Mouse (Mus musculus): ENCODE results near the gene Idnk. TPM values are rescaled to one million over a fixed set of nuclear protein-coding genes. Genes with fewer than 3 reads are reported as not detected.

The Idnk gene
- polyA plus RNA-seq, 1 experiment from 2014 or later = 73.2 TPM

DNA sequence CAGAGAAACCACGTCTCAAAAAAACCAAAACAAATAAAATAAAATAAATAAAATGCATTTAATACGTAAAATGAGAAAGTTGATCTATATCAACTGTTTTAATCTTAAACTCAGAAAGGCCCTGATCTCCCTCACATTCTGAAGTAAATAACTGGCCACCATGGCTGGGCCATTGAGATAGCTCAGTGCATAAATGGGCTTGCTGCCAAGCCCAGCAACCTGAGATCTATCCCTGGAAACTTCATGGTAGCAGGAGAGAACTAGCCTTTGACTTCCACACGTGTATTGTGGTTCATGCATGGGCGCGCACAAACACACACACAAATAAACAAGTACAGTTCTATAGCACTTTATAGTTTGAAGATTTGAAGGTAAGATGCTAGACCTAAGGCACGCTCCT, 43.9 kb downstream of the Idnk start:
- Histone ChIP-seq H3K36me3 (ENCODE audit: poor library complexity, severe bottlenecking) (peaks cover 16% of the 10 kb centered on the region), H3K9ac (no peak overlapping the region), H3K4me3 (no peak overlapping the region), H3K9me3 (replicated peaks) (no peaks in the 10 kb centered on the region), H3K4me1 (no peaks in the 10 kb centered on the region), H3K27ac (no peak overlapping the region), H3K27me3 (no peaks in the 10 kb centered on the region), H3K4me2 (no peak overlapping the region)
- no peak for ATAC-seq
- WGBS = 90% methylated on average over 6 of the region's 6 CpGs

DNA sequence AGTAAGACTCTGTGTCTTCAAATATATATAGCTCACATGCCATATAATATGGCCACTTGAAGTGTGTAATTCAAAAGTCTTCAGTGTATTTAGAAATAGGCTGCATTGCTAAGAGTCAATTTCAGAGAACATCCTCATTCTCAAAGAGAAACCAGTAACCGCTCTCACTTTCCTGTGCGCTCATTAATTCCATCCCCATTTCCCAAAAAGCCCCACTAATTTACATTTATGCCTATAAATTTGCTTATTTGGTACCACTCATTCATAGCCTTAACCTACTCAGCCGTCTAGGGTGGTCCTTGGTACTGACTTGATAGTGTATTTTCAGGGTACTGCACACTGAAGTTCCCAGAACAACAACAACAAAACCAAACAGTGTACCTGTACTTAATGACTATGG, 44.5 kb downstream of the Idnk start:
- H3K27ac ChIP-seq = no peak overlapping the region
- no peaks in the 10 kb centered on the region for H3K9me3 ChIP-seq (replicated peaks)
- H3K4me2 ChIP-seq = no peak overlapping the region
- H3K4me3 ChIP-seq = no peak overlapping the region
- no peak overlapping the region for H3K9ac ChIP-seq
- 95% methylated on average over 3 of the region's 3 CpGs for WGBS
- no peaks in the 10 kb centered on the region for H3K27me3 ChIP-seq
- no peaks in the 10 kb centered on the region for H3K4me1 ChIP-seq
- ATAC-seq = no peak
- peaks cover 13% of the 10 kb centered on the region for H3K36me3 ChIP-seq (ENCODE audit: poor library complexity, severe bottlenecking)

DNA sequence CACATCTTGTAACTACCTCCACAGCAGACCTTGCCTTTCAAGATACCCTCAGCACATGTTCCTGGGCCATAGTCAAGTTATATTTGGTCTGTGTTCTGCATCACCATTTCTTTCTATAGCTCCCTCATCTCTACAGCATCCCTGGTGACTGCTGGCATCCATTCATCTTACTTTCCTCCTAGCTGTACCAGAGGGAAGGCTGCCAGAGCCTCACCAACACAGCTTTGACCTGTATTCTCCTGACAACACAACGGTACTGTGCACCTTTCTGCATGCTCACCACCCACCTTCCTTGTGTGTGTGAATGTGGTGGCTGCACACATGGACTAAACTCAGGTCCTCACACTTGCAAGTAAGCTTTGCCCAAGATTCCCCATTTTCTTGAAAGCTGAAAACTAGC, 45.5 kb downstream of the Idnk start:
- Histone ChIP-seq H3K4me2 (no peak overlapping the region), H3K36me3 (ENCODE audit: poor library complexity, severe bottlenecking) (peaks cover 3% of the 10 kb centered on the region), H3K9ac (no peak overlapping the region), H3K27ac (no peak overlapping the region), H3K27me3 (no peaks in the 10 kb centered on the region), H3K4me1 (no peaks in the 10 kb centered on the region), H3K4me3 (no peak overlapping the region), H3K9me3 (replicated peaks) (no peaks in the 10 kb centered on the region)
- no peak for ATAC-seq
- 75% methylated on average over 1 of the region's 1 CpGs for WGBS

DNA sequence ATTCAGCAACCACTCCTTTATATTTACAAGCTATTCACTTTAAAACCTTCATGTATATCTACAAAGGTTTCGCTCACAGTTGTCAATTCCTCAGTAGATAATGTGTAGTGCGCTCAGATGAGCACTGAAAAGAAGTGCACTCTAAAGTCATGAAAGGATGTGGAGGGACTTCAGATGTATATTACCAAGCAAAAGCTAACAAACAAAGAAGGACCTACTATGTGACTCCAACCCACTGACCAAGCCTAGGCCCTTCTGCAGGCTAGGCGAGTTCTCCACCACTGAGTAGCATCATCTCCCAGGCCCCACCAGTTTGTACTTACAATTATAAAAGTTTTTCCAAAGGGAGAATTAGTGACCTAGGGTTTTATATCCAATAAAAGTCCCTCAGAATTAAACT, 46.8 kb downstream of the Idnk start:
- no peaks in the 10 kb centered on the region for H3K27me3 ChIP-seq
- no peaks in the 10 kb centered on the region for H3K4me1 ChIP-seq
- no peak overlapping the region for H3K4me3 ChIP-seq
- no peak overlapping the region for H3K4me2 ChIP-seq
- H3K36me3 ChIP-seq (ENCODE audit: poor library complexity, severe bottlenecking) = no peaks in the 10 kb centered on the region
- no peak for ATAC-seq
- H3K9me3 ChIP-seq (replicated peaks) = no peaks in the 10 kb centered on the region
- no peak overlapping the region for H3K9ac ChIP-seq
- 96% methylated on average over 3 of the region's 3 CpGs for WGBS
- H3K27ac ChIP-seq = no peak overlapping the region

DNA sequence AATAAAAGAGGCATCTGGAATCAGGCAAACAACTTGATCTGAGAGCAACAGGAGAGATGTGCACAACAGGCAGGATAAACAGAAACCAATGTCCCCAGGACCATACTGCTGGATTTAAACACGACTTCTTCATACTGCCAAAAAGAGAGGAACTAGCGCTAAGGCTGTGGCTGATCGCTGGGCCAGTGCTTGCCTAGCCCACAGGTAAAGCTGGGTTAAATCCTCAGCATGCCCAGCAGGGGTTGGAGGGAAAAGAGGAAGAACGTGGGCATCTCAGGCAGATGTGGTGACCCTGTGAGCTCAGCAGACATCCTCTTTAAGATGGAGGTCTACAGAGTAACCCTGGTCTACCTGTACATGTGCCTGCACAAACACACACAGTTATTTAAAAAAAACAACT, 47.5 kb downstream of the Idnk start:
- H3K4me1 ChIP-seq = no peaks in the 10 kb centered on the region
- no peaks in the 10 kb centered on the region for H3K36me3 ChIP-seq (ENCODE audit: poor library complexity, severe bottlenecking)
- no peak overlapping the region for H3K4me3 ChIP-seq
- ATAC-seq = no peak
- no peak overlapping the region for H3K4me2 ChIP-seq
- H3K27me3 ChIP-seq = no peaks in the 10 kb centered on the region
- WGBS = 63% methylated on average over 4 of the region's 4 CpGs
- H3K27ac ChIP-seq = no peak overlapping the region
- H3K9me3 ChIP-seq (replicated peaks) = no peaks in the 10 kb centered on the region
- no peak overlapping the region for H3K9ac ChIP-seq

DNA sequence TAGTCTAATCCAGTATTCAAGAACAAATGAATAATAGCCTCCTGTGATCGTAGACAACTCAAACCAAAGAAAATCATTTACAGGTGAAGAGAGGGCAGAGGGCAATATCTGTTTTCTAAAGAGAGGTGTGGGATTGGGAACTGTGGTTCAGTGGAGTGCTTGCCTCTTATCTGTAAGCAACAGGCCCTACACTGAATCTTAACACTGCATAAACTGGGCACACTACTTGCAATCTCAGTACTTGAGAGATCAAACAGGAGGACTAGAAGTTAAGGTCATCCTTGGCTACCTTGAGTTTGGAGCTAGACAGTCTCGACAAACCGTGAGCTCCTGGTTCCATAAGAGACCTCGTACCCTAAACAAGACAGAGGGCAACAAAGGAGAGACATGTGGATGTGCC, 48.6 kb downstream of the Idnk start:
- Histone ChIP-seq H3K4me1 (peaks cover 7% of the 10 kb centered on the region; the same call in 1 of the 2 replicates), H3K27ac (no peak overlapping the region), H3K4me3 (no peak overlapping the region), H3K36me3 (ENCODE audit: poor library complexity, severe bottlenecking) (no peaks in the 10 kb centered on the region), H3K4me2 (no peak overlapping the region), H3K9ac (no peak overlapping the region), H3K9me3 (replicated peaks) (no peaks in the 10 kb centered on the region), H3K27me3 (no peaks in the 10 kb centered on the region)
- WGBS = 94% methylated on average over 4 of the region's 4 CpGs
- ATAC-seq = no peak

DNA sequence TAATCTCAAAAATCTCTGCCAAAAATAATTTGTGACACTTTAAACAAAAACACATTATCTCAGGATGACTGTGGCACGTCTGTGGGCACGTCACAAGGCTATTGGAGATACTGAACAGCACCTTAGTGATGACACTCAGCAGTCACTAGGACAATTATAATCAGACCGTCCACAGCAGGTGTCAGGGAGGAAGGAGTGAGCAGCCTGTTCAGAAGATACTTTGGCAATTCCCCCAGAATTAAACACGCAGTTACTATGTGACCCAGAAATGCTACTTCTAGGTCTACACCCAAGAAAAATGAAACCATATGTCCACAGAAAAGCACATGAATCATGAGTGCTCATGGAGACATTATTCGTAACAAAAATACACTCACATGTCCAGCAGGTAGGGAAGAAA, 53.0 kb downstream of the Idnk start:
- peaks cover 34% of the 10 kb centered on the region for H3K4me1 ChIP-seq
- H3K27ac ChIP-seq = no peak overlapping the region
- no peaks in the 10 kb centered on the region for H3K27me3 ChIP-seq
- 84% methylated on average over 5 of the region's 5 CpGs for WGBS
- no peak overlapping the region for H3K4me3 ChIP-seq
- no peaks in the 10 kb centered on the region for H3K9me3 ChIP-seq (replicated peaks)
- no peak for ATAC-seq
- no peaks in the 10 kb centered on the region for H3K36me3 ChIP-seq (ENCODE audit: poor library complexity, severe bottlenecking)
- no peak overlapping the region for H3K4me2 ChIP-seq
- H3K9ac ChIP-seq = no peak overlapping the region

DNA sequence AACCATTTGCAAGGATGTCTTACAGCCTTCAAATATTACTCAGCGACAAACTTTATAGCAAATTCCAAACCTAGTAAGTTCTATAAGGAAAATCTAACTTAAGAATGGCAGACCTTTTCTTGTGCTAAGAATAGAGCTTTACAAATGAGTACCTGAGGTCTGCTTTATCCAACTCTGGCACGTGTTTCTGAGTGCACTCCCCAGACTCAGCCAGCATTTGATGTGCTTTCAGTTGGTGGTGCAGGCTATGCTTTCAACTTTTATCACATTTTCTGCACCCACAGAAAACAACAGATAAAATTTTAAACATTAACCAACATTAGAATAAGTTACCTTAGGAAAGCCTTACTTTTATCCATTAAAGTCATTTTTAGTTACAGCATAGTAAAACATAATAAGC, 55.1 kb downstream of the Idnk start:
- Histone ChIP-seq H3K4me2 (no peak overlapping the region), H3K27ac (no peak overlapping the region), H3K36me3 (ENCODE audit: poor library complexity, severe bottlenecking) (no peaks in the 10 kb centered on the region), H3K27me3 (0 out of 2 replicates have a peak, but pooled peaks cover 2% of the 10 kb centered on the region), H3K9me3 (replicated peaks) (no peaks in the 10 kb centered on the region), H3K4me3 (no peak overlapping the region), H3K4me1 (peaks cover 41% of the 10 kb centered on the region), H3K9ac (no peak overlapping the region)
- no peak for ATAC-seq
- WGBS = 73% methylated on average over 2 of the region's 2 CpGs

DNA sequence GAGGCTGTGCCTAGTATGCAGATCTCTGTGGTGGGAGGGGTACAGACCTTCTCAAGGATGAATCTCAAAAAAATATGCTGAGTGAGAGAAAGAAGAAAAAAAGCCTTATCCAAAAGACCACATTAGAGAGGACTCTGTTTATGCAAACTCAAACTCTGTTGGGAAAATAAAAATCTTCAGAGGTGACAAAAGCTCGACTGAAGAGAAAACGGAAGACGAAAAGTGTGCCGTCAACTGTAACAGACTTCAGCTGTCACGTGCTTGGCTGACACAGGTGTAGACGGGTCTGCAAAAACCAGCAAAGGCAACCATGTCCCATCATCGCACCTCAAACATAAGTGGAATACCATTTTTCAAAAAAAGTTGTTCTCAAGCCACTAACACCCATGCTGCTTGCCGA, 56.4 kb downstream of the Idnk start:
- H3K4me1 ChIP-seq = peaks cover 41% of the 10 kb centered on the region
- H3K36me3 ChIP-seq (ENCODE audit: poor library complexity, severe bottlenecking) = no peaks in the 10 kb centered on the region
- peak overlapping the region; percentile 98; the same call in 1 of the 2 replicates for H3K9ac ChIP-seq
- peak overlapping the region; percentile 82 for H3K4me2 ChIP-seq
- H3K4me3 ChIP-seq = peak overlapping the region; percentile 98
- no peak overlapping the region for H3K27ac ChIP-seq
- ATAC-seq = no peak
- WGBS = 68% methylated on average over 8 of the region's 8 CpGs
- 0 out of 2 replicates have a peak, but pooled peaks cover 2% of the 10 kb centered on the region for H3K27me3 ChIP-seq
- H3K9me3 ChIP-seq (replicated peaks) = no peaks in the 10 kb centered on the region

Other genes starting within 250 kb of the Idnk start
- gene Spock1, start 249.3 kb upstream of the Idnk start, polyA plus RNA-seq (2015; fragmentation: Nextera tagmentation; extraction: Ambion mirVana) = 13.1 and 13.2 TPM in 2 replicates
- 5.6 and 6.7 TPM in 2 replicates for gene Klhl3, start 44.1 kb upstream of the Idnk start, polyA plus RNA-seq (2015; fragmentation: Nextera tagmentation; extraction: Ambion mirVana)
- 73.6 and 81.0 TPM in 2 replicates for gene Hnrnpa0, start 29.1 kb upstream of the Idnk start, polyA plus RNA-seq (2015; fragmentation: Nextera tagmentation; extraction: Ambion mirVana)
- gene Ubqln1, start 58.0 kb downstream of the Idnk start, polyA plus RNA-seq (2015; fragmentation: Nextera tagmentation; extraction: Ambion mirVana) = 123 TPM in 2 replicates
- gene Gkap1, start 118.0 kb downstream of the Idnk start, polyA plus RNA-seq (2015; fragmentation: Nextera tagmentation; extraction: Ambion mirVana) = 32.0 and 34.6 TPM in 2 replicates
- gene Kif27, start 201.5 kb downstream of the Idnk start, polyA plus RNA-seq (2015; fragmentation: Nextera tagmentation; extraction: Ambion mirVana) = 1.4 and 1.6 TPM in 2 replicates
- 24.4 and 26.3 TPM in 2 replicates for gene 2210016F16Rik, start 227.6 kb downstream of the Idnk start, polyA plus RNA-seq (2015; fragmentation: Nextera tagmentation; extraction: Ambion mirVana)
- 28.0 and 28.4 TPM in 2 replicates for gene Rmi1, start 244.6 kb downstream of the Idnk start, polyA plus RNA-seq (2015; fragmentation: Nextera tagmentation; extraction: Ambion mirVana)
- 2,271 and 2,276 TPM in 2 replicates for gene Hnrnpk, start 245.7 kb downstream of the Idnk start, polyA plus RNA-seq (2015; fragmentation: Nextera tagmentation; extraction: Ambion mirVana)

Measured in forebrain, embryonic 13.5 days (tissue).